Mouse (Mus musculus) cerebellum, postnatal 10 days (tissue): Measurements from ENCODE around the gene Cd63.
A peak's percentile ranks its signal among the peaks of the same experiment; 100 is the strongest.

ENCODE experiments used
- DNase-seq, 2 experiments: peaks; one replicate each; pipeline ENCODE4 v3.0.0; 2021; ENCODE audit warnings: mixed read lengths in 2 of 2

Gene Cd63

DNA sequence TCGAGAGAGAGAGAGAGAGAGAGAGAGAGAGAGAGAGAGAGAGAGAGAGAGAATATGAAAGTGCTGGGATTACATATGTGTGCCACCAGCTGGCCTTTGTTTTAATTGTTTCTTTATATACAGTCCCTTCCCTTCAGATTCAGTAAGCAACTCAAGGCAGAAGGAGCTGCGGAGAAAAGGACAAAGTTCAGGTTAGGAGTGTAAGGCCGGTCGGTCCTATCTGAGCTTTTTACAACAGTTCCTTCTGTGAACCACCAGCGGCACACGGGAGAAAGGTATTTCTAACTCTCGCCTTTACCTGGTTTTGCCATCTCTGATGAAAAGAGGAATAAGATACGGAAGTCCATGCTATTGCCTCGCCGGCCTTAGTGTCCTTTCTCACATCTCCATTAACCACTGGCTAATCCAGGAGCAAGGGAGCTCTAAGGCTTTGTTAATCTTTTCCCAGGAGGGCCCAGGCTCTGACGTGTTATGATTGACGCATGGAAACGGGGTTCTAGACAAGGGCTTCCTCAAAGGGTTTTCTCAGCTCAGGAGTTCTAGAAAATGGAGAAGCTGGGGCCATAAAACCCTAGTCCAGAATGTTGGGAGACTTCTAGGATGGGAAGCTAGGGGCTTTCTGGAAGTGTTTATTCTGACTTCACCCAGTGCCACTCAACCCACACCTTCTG lies 8.1 kb downstream of the Cd63 start:
- peak in 1 of 2 experiments; percentile 26 for DNase-seq

- peak; percentile 88 to 93 for DNase-seq
Measured at GRCm38 (mm10) chr10:128909567-128910028, 8.8 kb downstream of the Cd63 start.

DNA sequence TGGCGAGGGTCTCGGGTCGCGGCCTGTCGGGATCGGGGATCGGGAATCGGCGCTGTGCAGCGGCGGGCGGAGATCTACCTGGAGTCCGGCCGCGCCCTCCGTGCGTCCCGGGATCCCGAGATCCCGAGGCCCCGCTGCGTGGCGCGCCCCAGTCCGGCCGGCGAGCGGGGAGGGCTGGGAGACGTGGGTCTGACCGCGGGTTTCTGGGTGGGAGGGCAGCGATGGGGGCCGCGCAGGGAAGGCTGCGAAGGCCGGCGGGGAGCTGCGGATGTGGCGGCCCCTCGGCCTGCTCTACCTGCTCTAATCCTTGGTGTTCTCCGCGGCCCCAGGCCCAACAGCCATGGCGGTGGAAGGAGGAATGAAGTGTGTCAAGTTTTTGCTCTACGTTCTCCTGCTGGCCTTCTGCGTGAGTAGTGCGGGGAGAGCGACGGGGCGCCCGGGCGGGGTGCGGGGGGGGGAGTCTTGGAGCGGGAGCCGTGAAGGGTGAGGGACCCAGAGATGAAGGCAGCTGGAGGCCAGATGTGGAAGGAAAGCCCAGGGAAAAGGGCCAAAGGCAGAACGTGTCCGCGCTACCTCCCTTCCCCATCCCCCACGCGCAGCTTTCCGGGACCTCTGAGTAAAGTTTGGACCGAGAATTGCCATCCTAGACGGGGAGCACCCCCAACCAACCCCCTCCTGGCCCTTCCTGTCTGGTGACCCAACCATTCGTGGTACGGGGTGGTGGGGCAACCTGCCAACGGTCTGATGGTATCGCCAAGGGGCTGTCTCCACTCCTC lies 9.5 kb downstream of the Cd63 start:
- peak; percentile 89 for DNase-seq

DNA sequence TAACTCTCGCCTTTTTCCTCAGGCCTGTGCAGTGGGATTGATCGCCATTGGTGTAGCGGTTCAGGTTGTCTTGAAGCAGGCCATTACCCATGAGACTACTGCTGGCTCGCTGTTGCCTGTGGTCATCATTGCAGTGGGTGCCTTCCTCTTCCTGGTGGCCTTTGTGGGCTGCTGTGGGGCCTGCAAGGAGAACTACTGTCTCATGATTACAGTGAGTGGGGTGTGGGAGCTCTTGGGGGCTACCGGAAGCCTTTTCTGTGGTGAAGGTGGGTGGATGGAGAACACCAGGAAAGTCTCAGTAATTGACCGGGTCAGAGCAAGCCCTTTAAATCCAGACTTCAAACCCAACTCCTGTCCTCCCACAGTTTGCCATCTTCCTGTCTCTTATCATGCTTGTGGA lies 10.6 kb downstream of the Cd63 start:
- DNase-seq = no peak

DNA sequence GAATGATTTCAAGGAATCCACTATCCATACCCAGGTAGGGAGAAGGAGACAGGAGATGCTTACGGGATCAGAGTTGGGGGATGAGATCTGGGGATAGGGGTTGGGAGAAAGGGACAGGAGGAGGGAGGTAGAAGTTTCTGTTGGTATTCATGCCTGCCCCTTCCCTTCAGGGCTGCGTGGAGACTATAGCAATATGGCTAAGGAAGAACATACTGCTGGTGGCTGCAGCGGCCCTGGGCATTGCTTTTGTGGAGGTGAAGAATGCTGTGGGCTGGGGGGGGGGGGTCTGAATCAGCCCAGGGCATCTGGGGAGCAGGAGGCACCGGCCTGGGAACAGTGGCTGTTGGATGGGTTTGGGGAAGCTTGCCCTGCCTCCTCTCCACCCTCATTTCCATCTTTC lies 11.5 kb downstream of the Cd63 start:
- no peak for DNase-seq

DNA sequence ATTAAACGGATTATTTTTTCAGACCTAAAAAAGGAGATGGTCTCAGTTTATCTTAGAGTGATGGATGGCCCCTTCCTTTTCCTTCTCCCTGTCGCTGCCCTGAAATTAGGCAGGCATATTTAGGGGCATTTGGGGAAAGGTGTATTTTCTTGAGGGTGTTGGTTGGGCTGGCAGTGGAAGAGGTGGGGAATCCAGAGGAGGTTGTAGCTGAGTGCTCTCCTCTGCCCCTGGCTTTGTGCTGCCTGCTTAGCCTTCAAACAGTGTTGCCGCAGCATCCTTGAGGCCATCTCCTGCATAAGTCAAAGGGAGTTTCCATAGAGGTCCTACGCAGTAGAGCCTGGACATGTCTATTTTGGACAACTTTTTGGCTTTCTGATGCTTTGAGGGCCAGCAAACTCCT lies 12.0 kb downstream of the Cd63 start:
- no peak for DNase-seq

DNA sequence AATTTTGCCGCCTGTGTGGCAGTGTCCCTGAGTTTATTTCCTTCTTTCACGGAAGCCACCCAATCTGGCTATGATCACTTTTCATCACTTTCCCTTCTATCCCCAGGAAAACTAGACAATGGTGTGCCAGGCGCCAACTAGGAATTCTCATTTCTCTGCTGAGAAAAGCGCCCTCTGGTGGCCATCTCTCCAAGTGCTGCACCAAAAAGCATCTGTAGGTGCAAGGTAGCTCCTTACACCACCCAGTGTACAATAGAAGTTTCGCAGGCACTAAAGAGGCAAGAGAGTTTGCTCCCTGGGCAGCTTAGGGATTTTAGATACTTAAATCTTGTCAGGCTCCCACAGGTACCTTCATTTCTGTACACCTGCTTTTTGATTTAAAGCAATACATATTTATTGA lies 12.4 kb downstream of the Cd63 start:
- DNase-seq = peak; percentile 98 to 99

DNA sequence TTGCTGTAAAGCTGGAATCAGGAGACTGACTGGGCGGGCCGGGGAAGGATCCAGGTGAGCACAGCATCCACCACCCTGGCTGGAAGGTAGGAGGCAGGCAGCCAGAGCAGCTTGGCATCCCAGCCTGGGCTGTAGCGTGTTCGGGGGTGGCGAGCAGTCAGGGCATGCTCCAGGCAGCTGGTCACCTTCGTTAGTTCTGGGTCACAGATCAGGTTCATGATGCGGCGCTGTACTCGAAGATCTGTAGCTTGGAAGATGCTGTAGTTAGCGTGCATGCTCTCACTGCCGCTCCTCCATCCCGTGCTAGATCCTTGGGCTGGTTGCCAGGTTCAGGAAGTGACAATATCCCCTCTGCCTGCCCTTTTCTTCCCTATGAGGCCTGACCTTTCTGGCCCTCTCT lies 12.9 kb downstream of the Cd63 start:
- DNase-seq = peak; percentile 63 to 64

GRCm38 (mm10) chr10:128915550-128915949 lies 14.8 kb downstream of the Cd63 start:
- DNase-seq = peak in 1 of 2 experiments; percentile 41

- no peak for DNase-seq
Measured at GRCm38 (mm10) chr10:128916665-128917064, 15.9 kb downstream of the Cd63 start.

GRCm38 (mm10) chr10:128917400-128917799 lies 16.6 kb downstream of the Cd63 start:
- DNase-seq = no peak

GRCm38 (mm10) chr10:128918246-128918645 lies 17.5 kb downstream of the Cd63 start:
- peak; percentile 99 for DNase-seq

DNA sequence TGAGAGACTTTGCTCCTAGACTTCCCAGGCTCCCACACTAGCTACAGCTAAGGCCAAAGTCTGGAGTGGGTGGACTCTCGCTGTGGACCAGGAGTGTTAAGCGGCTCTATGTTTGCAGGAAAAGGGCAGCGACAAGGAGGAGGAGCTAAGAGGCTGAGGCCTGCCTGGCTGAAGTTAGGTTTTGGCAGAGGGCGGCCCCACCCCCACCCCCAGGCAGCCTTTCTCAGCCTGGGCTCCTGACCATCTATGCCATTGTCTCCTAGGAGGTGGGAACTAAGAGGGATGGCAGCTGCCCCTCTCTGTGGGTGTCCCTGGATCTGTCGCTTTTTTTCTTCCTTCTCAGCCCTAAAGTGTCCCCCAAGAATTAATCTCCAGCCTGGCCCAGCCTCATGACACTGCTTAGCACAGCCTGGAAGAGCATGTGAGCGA lies 18.4 kb downstream of the Cd63 start:
- DNase-seq = peak; percentile 83 to 90

DNA sequence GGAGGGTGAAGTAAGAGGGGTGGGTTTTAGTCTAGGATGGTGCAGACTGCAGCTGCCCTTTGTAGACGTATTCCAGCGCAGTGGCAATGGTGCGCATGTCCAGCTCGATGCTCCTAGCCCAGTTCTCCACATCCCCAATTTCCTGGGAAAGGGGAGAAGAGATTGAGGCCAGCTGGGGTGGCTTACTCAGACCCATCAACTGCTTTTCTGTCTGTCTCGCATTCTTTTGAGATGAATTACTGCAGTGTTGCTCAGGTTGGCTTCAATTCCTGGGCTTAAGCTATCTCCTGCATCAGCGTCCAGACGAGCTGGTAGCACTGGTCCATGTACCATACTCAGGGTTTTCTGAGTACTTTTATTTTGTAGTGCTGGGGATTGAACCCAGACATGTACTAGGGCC lies 19.2 kb downstream of the Cd63 start:
- no peak for DNase-seq

- peak in 1 of 2 experiments; percentile 37 for DNase-seq
Measured at GRCm38 (mm10) chr10:128920736-128921161, 20.0 kb downstream of the Cd63 start.

- DNase-seq = no peak
Measured at GRCm38 (mm10) chr10:128921251-128921650, 20.5 kb downstream of the Cd63 start.

DNA sequence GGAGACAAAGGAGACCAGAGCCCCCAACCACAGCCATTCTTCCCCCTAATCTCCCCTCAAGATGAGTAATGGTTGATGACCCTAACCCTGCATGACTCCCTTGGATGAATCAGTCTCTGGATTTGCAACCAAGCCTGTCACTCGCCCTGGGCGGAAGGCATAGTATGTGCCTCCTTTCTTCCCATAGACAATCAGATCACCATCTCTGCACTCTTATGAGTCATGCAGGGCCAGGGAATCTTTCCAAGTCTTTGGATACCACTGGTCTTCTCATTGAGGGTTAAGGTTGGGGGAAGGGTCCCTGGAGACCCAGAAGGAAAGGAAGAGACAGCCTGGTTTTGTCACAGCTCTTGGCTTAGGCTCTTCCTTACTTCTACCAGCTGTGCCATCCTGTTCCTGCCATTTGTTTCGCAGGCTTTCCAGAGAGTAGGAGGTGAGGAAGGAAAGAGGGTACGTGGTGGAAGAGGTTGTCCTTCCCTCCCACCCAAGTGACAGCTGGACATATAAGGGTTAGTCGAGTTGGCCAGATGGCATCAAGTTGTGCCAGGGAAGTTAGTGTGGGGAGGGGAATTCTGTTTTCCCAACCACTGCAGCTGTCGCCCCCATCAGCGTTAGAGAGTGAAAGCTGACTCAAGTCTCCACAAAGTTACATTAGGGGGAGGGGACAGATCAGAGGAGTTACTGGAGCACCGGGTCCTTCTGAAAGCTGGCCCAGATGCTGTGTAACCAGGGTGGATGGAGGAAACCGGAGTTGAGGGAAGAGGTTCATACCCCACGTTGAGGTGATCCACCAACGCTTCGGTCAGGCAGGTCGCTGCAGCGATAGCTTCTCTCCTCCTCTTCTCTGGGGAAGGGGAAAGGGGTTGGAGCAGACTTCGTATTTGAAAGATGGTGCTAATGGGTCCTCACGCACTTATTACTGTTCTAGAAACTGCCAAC lies 21.4 kb downstream of the Cd63 start:
- peak; percentile 70 to 78 for DNase-seq

GRCm38 (mm10) chr10:128922822-128923012 lies 21.9 kb downstream of the Cd63 start, which contains the start of gene Rdh5:
Gene Rdh5 (minus strand): TSS chr10:128922888.
- no peak for DNase-seq

- peak; percentile 96 to 98 for DNase-seq
Measured at GRCm38 (mm10) chr10:128923013-128923691, 22.4 kb downstream of the Cd63 start.

- no peak for DNase-seq
Measured at GRCm38 (mm10) chr10:128923935-128924334, 23.1 kb downstream of the Cd63 start, which contains the start of gene Bloc1s1. Gene Bloc1s1 (minus strand): TSS chr10:128924035.

- DNase-seq = peak; percentile 67 to 71
Measured at GRCm38 (mm10) chr10:128928356-128928755, 27.6 kb downstream of the Cd63 start.

DNA sequence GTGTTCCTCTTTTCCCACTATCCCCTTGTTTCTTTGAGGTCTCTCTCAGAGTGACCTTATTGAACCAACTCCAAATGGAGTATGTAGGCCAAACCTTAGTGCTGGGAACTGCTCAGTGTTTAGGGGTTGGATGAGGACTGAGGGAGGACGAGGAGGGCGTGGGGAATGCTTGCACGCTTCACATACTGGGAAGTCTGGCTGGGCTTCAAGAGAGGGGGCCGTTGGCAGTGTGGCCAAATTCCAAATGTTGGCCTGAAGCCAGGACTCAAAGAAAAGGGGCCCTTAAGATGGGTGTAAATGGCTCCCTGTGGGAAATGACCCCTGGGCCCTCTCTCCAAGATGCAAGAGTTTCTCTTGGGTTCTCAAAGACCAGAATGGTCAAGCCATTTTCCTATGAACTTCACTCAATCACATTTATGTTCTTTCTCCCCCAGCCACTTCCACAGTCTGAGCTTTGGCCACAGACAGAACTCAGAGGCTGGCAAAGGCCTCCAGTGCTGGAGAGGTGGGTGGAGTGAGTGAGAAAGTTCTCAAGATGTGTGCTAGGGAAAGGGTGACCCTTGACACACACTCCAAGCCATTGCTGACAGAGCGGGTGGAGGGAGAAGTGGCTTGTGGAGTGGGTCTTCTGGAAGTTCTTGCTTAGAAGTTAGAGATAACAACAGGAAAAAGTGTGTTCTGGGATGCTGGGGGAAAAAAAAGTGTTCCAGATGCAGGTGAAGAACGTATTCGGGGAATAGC lies 29.0 kb downstream of the Cd63 start:
- DNase-seq = peak; percentile 65 to 71
